Mouse (Mus musculus) stomach, embryonic 16.5 days (tissue): Measurements from ENCODE around the gene Cited2. TPM values are rescaled to one million over a fixed set of nuclear protein-coding genes. Genes with fewer than 3 reads are reported as not detected.

ENCODE experiments used
- ATAC-seq: fragments of 200-750 bp; cut with Nextera tagmentation; 2 replicates; pipeline ENCODE4 v1.8.0; 2017; ENCODE audit warnings: moderate number of reproducible peaks, moderate TSS enrichment; ENCODE audit not compliant: insufficient read depth, low FRiP score
- H3K27ac ChIP-seq: fragments of 300-500 bp; sonication (generic); 2 replicates; pipeline ENCODE4 v1.5.1; 2014; ENCODE audit warnings: low read length
- H3K27me3 ChIP-seq: fragments of 300-500 bp; sonication (generic); 2 replicates; pipeline ENCODE4 v1.6.1; 2014; ENCODE audit warnings: low read length, control low read depth, mixed read lengths; ENCODE audit not compliant: control insufficient read depth, insufficient read depth
- H3K36me3 ChIP-seq: fragments of 300-500 bp; sonication (generic); 2 replicates; pipeline ENCODE4 v1.6.1; 2014; ENCODE audit warnings: low read length; ENCODE audit not compliant: control insufficient read depth, insufficient read depth
- H3K4me1 ChIP-seq: fragments of 300-500 bp; sonication (generic); 2 replicates; pipeline ENCODE4 v1.6.1; 2014; ENCODE audit warnings: low read length, control low read depth, mixed read lengths; ENCODE audit not compliant: control insufficient read depth, insufficient read depth
- H3K4me2 ChIP-seq: fragments of 300-500 bp; sonication (generic); 2 replicates; pipeline ENCODE4 v1.6.1; 2014; ENCODE audit warnings: low read depth, low read length, mixed read lengths
- H3K4me3 ChIP-seq: fragments of 300-500 bp; sonication (generic); replicated peaks from 2 replicates; pipeline ENCODE4 v1.5.1; 2014; ENCODE audit warnings: mild to moderate bottlenecking, low read length
- H3K9ac ChIP-seq: fragments of 300-500 bp; sonication (generic); 2 replicates; pipeline ENCODE4 v1.6.1; 2014; ENCODE audit warnings: low read length
- H3K9me3 ChIP-seq: fragments of 300-500 bp; sonication (generic); replicated peaks from 2 replicates; pipeline ENCODE4 v1.6.1; 2016; ENCODE audit warnings: low read length, control low read depth; ENCODE audit not compliant: control insufficient read depth
- WGBS: fragments of 180-500 bp; shearing (Covaris S2); extraction: QIAGEN DNeasy Blood & Tissue Kit; methylation state at CpG from one replicate; pipeline ENCODE4 v1.1.7; 2014; 5-methylcytosine and 5-hydroxymethylcytosine counted together
- polyA plus RNA-seq: library from polyadenylated mRNA; unstranded; fragments of >200 nt; fragmentation: Nextera tagmentation; extraction: Ambion mirVana; gene quantifications from 2 replicates; pipeline ENCODE4 v1.2.1, GENCODE M21; 2015

The Cited2 gene
- polyA plus RNA-seq = 19.1 and 20.7 TPM in 2 replicates

GRCm38 (mm10) chr10:17722653-17723410 lies at the start of gene Cited2:
TSS of gene Cited2 (plus strand) at chr10:17723218.
- Histone ChIP-seq H3K9me3 (no peaks in the 10 kb centered on the region), H3K9ac (peak within 1 kb of the TSS; percentile 85), H3K4me1 (peaks cover 16% of the 10 kb centered on the region), H3K27me3 (no peaks in the 10 kb centered on the region), H3K4me2 (peak within 1 kb of the TSS; percentile 76), H3K36me3 (no peaks in the 10 kb centered on the region), H3K4me3 (peak within 1 kb of the TSS; percentile 64), H3K27ac (peak within 1 kb of the TSS; percentile 99)
- 0% methylated on average over 55 of the region's 55 CpGs for WGBS
- peak; percentile 86 for ATAC-seq

DNA sequence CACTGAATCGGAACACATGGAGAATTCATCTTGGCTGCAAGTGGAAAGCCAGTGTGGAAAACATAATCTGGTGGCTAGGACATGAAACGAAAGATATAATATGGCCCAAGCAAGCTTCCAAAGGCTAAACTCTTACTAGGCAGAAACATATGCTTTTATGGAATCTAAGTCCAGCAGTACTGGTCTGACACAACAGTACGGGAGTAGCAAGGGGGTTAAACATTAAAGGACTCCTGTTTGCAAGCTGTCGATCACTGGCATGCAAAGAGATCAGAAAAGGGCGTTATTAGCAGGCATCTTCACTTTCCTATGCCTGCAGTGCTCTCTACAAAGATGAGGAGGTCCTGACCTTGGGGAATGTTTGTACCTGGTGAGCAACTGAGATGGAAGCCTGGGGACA lies 48.6 kb upstream of the Cited2 start:
- no peaks in the 10 kb centered on the region for H3K27me3 ChIP-seq
- WGBS = 73% methylated on average over 5 of the region's 5 CpGs
- no peak for ATAC-seq
- H3K36me3 ChIP-seq = no peaks in the 10 kb centered on the region
- no peak overlapping the region for H3K4me3 ChIP-seq
- H3K4me2 ChIP-seq = no peak overlapping the region
- no peak overlapping the region for H3K9ac ChIP-seq
- no peaks in the 10 kb centered on the region for H3K4me1 ChIP-seq
- H3K27ac ChIP-seq = no peak overlapping the region
- H3K9me3 ChIP-seq = no peaks in the 10 kb centered on the region

GRCm38 (mm10) chr10:17674869-17675268 lies 48.1 kb upstream of the Cited2 start:
- ATAC-seq = no peak
- no peak overlapping the region for H3K4me3 ChIP-seq
- H3K9ac ChIP-seq = no peak overlapping the region
- 82% methylated on average over 2 of the region's 2 CpGs for WGBS
- H3K4me1 ChIP-seq = no peaks in the 10 kb centered on the region
- no peak overlapping the region for H3K4me2 ChIP-seq
- no peaks in the 10 kb centered on the region for H3K36me3 ChIP-seq
- no peaks in the 10 kb centered on the region for H3K9me3 ChIP-seq
- no peaks in the 10 kb centered on the region for H3K27me3 ChIP-seq
- no peak overlapping the region for H3K27ac ChIP-seq

- H3K4me3 ChIP-seq = no peak overlapping the region
- no peak overlapping the region for H3K4me2 ChIP-seq
- no peak overlapping the region for H3K27ac ChIP-seq
- no peaks in the 10 kb centered on the region for H3K27me3 ChIP-seq
- H3K9me3 ChIP-seq = no peaks in the 10 kb centered on the region
- no peaks in the 10 kb centered on the region for H3K4me1 ChIP-seq
- no peak overlapping the region for H3K9ac ChIP-seq
- 74% methylated on average over 3 of the region's 3 CpGs for WGBS
- no peaks in the 10 kb centered on the region for H3K36me3 ChIP-seq
- ATAC-seq = no peak
Measured at GRCm38 (mm10) chr10:17676464-17676863, 46.6 kb upstream of the Cited2 start.

DNA sequence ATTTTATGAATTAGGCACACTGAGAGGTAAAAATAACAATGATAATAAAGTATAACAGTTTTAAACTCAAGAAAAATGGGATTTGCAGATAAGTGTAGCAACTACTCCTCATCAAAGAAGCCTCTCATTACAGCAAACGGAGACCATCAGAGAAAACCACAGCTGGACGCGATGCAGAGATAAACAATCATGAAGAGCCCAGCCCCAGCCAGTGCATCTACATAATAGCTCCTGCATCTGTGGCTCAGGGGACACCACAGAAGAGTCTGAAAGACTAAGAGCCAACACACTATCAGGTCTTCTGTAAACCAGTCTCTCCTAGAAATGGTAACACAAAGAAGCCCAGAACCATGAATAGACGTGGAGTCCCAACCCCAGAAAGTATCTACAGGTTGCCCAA lies 45.7 kb upstream of the Cited2 start:
- WGBS = 46% methylated on average over 4 of the region's 4 CpGs
- Histone ChIP-seq H3K4me2 (no peak overlapping the region), H3K27me3 (no peaks in the 10 kb centered on the region), H3K4me3 (no peak overlapping the region), H3K9ac (no peak overlapping the region), H3K36me3 (no peaks in the 10 kb centered on the region), H3K9me3 (no peaks in the 10 kb centered on the region), H3K27ac (no peak overlapping the region), H3K4me1 (no peaks in the 10 kb centered on the region)
- ATAC-seq = no peak

GRCm38 (mm10) chr10:17680432-17681382 lies 42.3 kb upstream of the Cited2 start:
- Histone ChIP-seq H3K4me1 (no peaks in the 10 kb centered on the region), H3K9me3 (no peaks in the 10 kb centered on the region), H3K4me2 (no peak overlapping the region), H3K27ac (peak overlapping the region; percentile 21; the same call in 1 of the 2 replicates), H3K27me3 (no peaks in the 10 kb centered on the region), H3K4me3 (no peak overlapping the region), H3K36me3 (no peaks in the 10 kb centered on the region), H3K9ac (no peak overlapping the region)
- WGBS = 67% methylated on average over 8 of the region's 8 CpGs
- ATAC-seq = no peak

- ATAC-seq = no peak
- H3K9me3 ChIP-seq = no peaks in the 10 kb centered on the region
- H3K27me3 ChIP-seq = no peaks in the 10 kb centered on the region
- H3K4me3 ChIP-seq = no peak overlapping the region
- no peak overlapping the region for H3K4me2 ChIP-seq
- H3K9ac ChIP-seq = no peak overlapping the region
- peak overlapping the region; percentile 21; the same call in 1 of the 2 replicates for H3K27ac ChIP-seq
- no peaks in the 10 kb centered on the region for H3K4me1 ChIP-seq
- no peaks in the 10 kb centered on the region for H3K36me3 ChIP-seq
- 79% methylated on average over 2 of the region's 2 CpGs for WGBS
Measured at GRCm38 (mm10) chr10:17681386-17681785, 41.6 kb upstream of the Cited2 start.

GRCm38 (mm10) chr10:17683852-17684428 lies 39.1 kb upstream of the Cited2 start:
- no peak; the same call in 1 of the 2 replicates for ATAC-seq
- Histone ChIP-seq H3K4me3 (no peak overlapping the region), H3K9ac (no peak overlapping the region), H3K9me3 (no peaks in the 10 kb centered on the region), H3K36me3 (no peaks in the 10 kb centered on the region), H3K4me1 (no peaks in the 10 kb centered on the region), H3K27ac (no peak overlapping the region), H3K27me3 (no peaks in the 10 kb centered on the region), H3K4me2 (no peak overlapping the region)
- WGBS = 50% methylated on average over 6 of the region's 6 CpGs
